Mouse (Mus musculus): Measurements from ENCODE around the gene Eef1b2. TPM values are rescaled to one million over a fixed set of nuclear protein-coding genes. Genes with fewer than 3 reads are reported as not detected.
A peak's percentile ranks its signal among the peaks of the same experiment; 100 is the strongest.

Gene Eef1b2
- polyA plus RNA-seq, 1 experiment from 2014 or later: 539 TPM

- Histone ChIP-seq H3K27ac (ENCODE audit: low read depth, low read length) (no peak overlapping the region), H3K9ac (replicated peaks; ENCODE audit: low read depth, low read length) (no peak overlapping the region), H3K27me3 (ENCODE audit: control insufficient read depth, insufficient read depth, low read length) (no peaks in the 10 kb centered on the region), H3K4me2 (ENCODE audit: low read depth, low read length) (no peak overlapping the region), H3K4me3 (ENCODE audit: low read depth, low read length) (no peak overlapping the region), H3K36me3 (ENCODE audit: control insufficient read depth, insufficient read depth, low read length) (no peaks in the 10 kb centered on the region), H3K4me1 (ENCODE audit: control insufficient read depth, insufficient read depth, low read length) (peaks cover 7% of the 10 kb centered on the region; the same call in 1 of the 2 replicates), H3K9me3 (ENCODE audit: control insufficient read depth, low read length) (no peaks in the 10 kb centered on the region)
- WGBS: 59% methylated on average over 1 of the region's 1 CpGs
- ATAC-seq (ENCODE audit: low read depth): peak; percentile 70
Observed at GRCm38 (mm10) chr1:63203471-63203870, 26.8 kb downstream of the Eef1b2 start.

GRCm38 (mm10) chr1:63203950-63204659, 27.5 kb downstream of the Eef1b2 start:
- no peak overlapping the region for H3K4me2 ChIP-seq (ENCODE audit: low read depth, low read length)
- 5% methylated on average over 7 of the region's 7 CpGs for WGBS
- no peak overlapping the region for H3K4me3 ChIP-seq (ENCODE audit: low read depth, low read length)
- no peaks in the 10 kb centered on the region for H3K9me3 ChIP-seq (ENCODE audit: control insufficient read depth, low read length)
- H3K36me3 ChIP-seq (ENCODE audit: control insufficient read depth, insufficient read depth, low read length): no peaks in the 10 kb centered on the region
- ATAC-seq (ENCODE audit: low read depth): peak; percentile 90
- no peaks in the 10 kb centered on the region for H3K27me3 ChIP-seq (ENCODE audit: control insufficient read depth, insufficient read depth, low read length)
- peaks cover 7% of the 10 kb centered on the region; the same call in 1 of the 2 replicates for H3K4me1 ChIP-seq (ENCODE audit: control insufficient read depth, insufficient read depth, low read length)
- peak overlapping the region; percentile 74 for H3K27ac ChIP-seq (ENCODE audit: low read depth, low read length)
- H3K9ac ChIP-seq (replicated peaks; ENCODE audit: low read depth, low read length): no peak overlapping the region

GRCm38 (mm10) chr1:63204660-63205394, 28.2 kb downstream of the Eef1b2 start:
- peak overlapping the region; percentile 74; the same call in 1 of the 2 replicates for H3K27ac ChIP-seq (ENCODE audit: low read depth, low read length)
- no peaks in the 10 kb centered on the region for H3K27me3 ChIP-seq (ENCODE audit: control insufficient read depth, insufficient read depth, low read length)
- H3K36me3 ChIP-seq (ENCODE audit: control insufficient read depth, insufficient read depth, low read length): no peaks in the 10 kb centered on the region
- no peak overlapping the region for H3K4me3 ChIP-seq (ENCODE audit: low read depth, low read length)
- H3K9ac ChIP-seq (replicated peaks; ENCODE audit: low read depth, low read length): no peak overlapping the region
- no peak overlapping the region for H3K4me2 ChIP-seq (ENCODE audit: low read depth, low read length)
- peak; percentile 13; the same call in 1 of the 2 replicates for ATAC-seq (ENCODE audit: low read depth)
- no peaks in the 10 kb centered on the region for H3K9me3 ChIP-seq (ENCODE audit: control insufficient read depth, low read length)
- peaks cover 7% of the 10 kb centered on the region; the same call in 1 of the 2 replicates for H3K4me1 ChIP-seq (ENCODE audit: control insufficient read depth, insufficient read depth, low read length)
- 21% methylated on average over 7 of the region's 7 CpGs for WGBS

- 85% methylated on average over 3 of the region's 3 CpGs for WGBS
- H3K4me1 ChIP-seq (ENCODE audit: control insufficient read depth, insufficient read depth, low read length): peaks cover 7% of the 10 kb centered on the region; the same call in 1 of the 2 replicates
- no peak overlapping the region for H3K9ac ChIP-seq (replicated peaks; ENCODE audit: low read depth, low read length)
- no peak overlapping the region for H3K4me2 ChIP-seq (ENCODE audit: low read depth, low read length)
- no peaks in the 10 kb centered on the region for H3K9me3 ChIP-seq (ENCODE audit: control insufficient read depth, low read length)
- no peaks in the 10 kb centered on the region for H3K27me3 ChIP-seq (ENCODE audit: control insufficient read depth, insufficient read depth, low read length)
- H3K36me3 ChIP-seq (ENCODE audit: control insufficient read depth, insufficient read depth, low read length): no peaks in the 10 kb centered on the region
- H3K4me3 ChIP-seq (ENCODE audit: low read depth, low read length): no peak overlapping the region
- H3K27ac ChIP-seq (ENCODE audit: low read depth, low read length): no peak overlapping the region
- ATAC-seq (ENCODE audit: low read depth): no peak
Observed at GRCm38 (mm10) chr1:63207607-63208006, 31.0 kb downstream of the Eef1b2 start.

- Histone ChIP-seq H3K4me2 (ENCODE audit: low read depth, low read length) (no peak overlapping the region), H3K36me3 (ENCODE audit: control insufficient read depth, insufficient read depth, low read length) (no peaks in the 10 kb centered on the region), H3K27ac (ENCODE audit: low read depth, low read length) (no peak overlapping the region), H3K9ac (replicated peaks; ENCODE audit: low read depth, low read length) (no peak overlapping the region), H3K4me1 (ENCODE audit: control insufficient read depth, insufficient read depth, low read length) (peaks cover 5% of the 10 kb centered on the region; the same call in 1 of the 2 replicates), H3K4me3 (ENCODE audit: low read depth, low read length) (no peak overlapping the region), H3K27me3 (ENCODE audit: control insufficient read depth, insufficient read depth, low read length) (no peaks in the 10 kb centered on the region), H3K9me3 (ENCODE audit: control insufficient read depth, low read length) (no peaks in the 10 kb centered on the region)
- 17% methylated on average over 6 of the region's 6 CpGs for WGBS
- no peak for ATAC-seq (ENCODE audit: low read depth)
Observed at GRCm38 (mm10) chr1:63209861-63210529, 33.4 kb downstream of the Eef1b2 start.

GRCm38 (mm10) chr1:63213478-63214270, 37.0 kb downstream of the Eef1b2 start:
- no peaks in the 10 kb centered on the region for H3K27me3 ChIP-seq (ENCODE audit: control insufficient read depth, insufficient read depth, low read length)
- peak overlapping the region; percentile 7; the same call in 1 of the 2 replicates for H3K4me3 ChIP-seq (ENCODE audit: low read depth, low read length)
- H3K36me3 ChIP-seq (ENCODE audit: control insufficient read depth, insufficient read depth, low read length): no peaks in the 10 kb centered on the region
- H3K9ac ChIP-seq (replicated peaks; ENCODE audit: low read depth, low read length): 0 out of 2 replicates have a peak overlapping the region, but pooled peaks have one; percentile 25
- 19% methylated on average over 22 of the region's 22 CpGs for WGBS
- peaks cover 5% of the 10 kb centered on the region; the same call in 1 of the 2 replicates for H3K4me1 ChIP-seq (ENCODE audit: control insufficient read depth, insufficient read depth, low read length)
- H3K9me3 ChIP-seq (ENCODE audit: control insufficient read depth, low read length): no peaks in the 10 kb centered on the region
- ATAC-seq (ENCODE audit: low read depth): peak; percentile 54; the same call in 1 of the 2 replicates
- H3K27ac ChIP-seq (ENCODE audit: low read depth, low read length): no peak overlapping the region
- peak overlapping the region; percentile 29; the same call in 1 of the 2 replicates for H3K4me2 ChIP-seq (ENCODE audit: low read depth, low read length)

- ATAC-seq (ENCODE audit: low read depth): no peak
- Histone ChIP-seq H3K4me3 (ENCODE audit: low read depth, low read length) (peak within 1 kb of the TSS; percentile 7; the same call in 1 of the 2 replicates), H3K27me3 (ENCODE audit: control insufficient read depth, insufficient read depth, low read length) (no peaks in the 10 kb centered on the region), H3K36me3 (ENCODE audit: control insufficient read depth, insufficient read depth, low read length) (no peaks in the 10 kb centered on the region), H3K4me2 (ENCODE audit: low read depth, low read length) (peak within 1 kb of the TSS; percentile 29; the same call in 1 of the 2 replicates), H3K9me3 (ENCODE audit: control insufficient read depth, low read length) (no peaks in the 10 kb centered on the region), H3K4me1 (ENCODE audit: control insufficient read depth, insufficient read depth, low read length) (peaks cover 5% of the 10 kb centered on the region; the same call in 1 of the 2 replicates), H3K27ac (ENCODE audit: low read depth, low read length) (no peak within 1 kb of the TSS), H3K9ac (replicated peaks; ENCODE audit: low read depth, low read length) (0 out of 2 replicates have a peak within 1 kb of the TSS, but pooled peaks have one; percentile 25)
- WGBS: 37% methylated on average over 3 of the region's 3 CpGs
Observed at GRCm38 (mm10) chr1:63214271-63214558, 37.6 kb downstream of the Eef1b2 start, which contains the start of gene Gpr1. Gene Gpr1 (minus strand): TSS chr1:63214543.

GRCm38 (mm10) chr1:63214631-63215030, 38.0 kb downstream of the Eef1b2 start:
- Histone ChIP-seq H3K4me3 (ENCODE audit: low read depth, low read length) (no peak overlapping the region), H3K4me1 (ENCODE audit: control insufficient read depth, insufficient read depth, low read length) (peaks cover 5% of the 10 kb centered on the region; the same call in 1 of the 2 replicates), H3K4me2 (ENCODE audit: low read depth, low read length) (no peak overlapping the region), H3K9me3 (ENCODE audit: control insufficient read depth, low read length) (no peaks in the 10 kb centered on the region), H3K9ac (replicated peaks; ENCODE audit: low read depth, low read length) (no peak overlapping the region), H3K27ac (ENCODE audit: low read depth, low read length) (no peak overlapping the region), H3K27me3 (ENCODE audit: control insufficient read depth, insufficient read depth, low read length) (no peaks in the 10 kb centered on the region), H3K36me3 (ENCODE audit: control insufficient read depth, insufficient read depth, low read length) (no peaks in the 10 kb centered on the region)
- no peak for ATAC-seq (ENCODE audit: low read depth)
- whole genome bisulfite sequencing: 45% methylated on average over 7 of the region's 7 CpGs

All from neural tube, embryonic 14.5 days (tissue).